ENCODE assay signal across 8 mouse cellular contexts in the genomic region with DNA sequence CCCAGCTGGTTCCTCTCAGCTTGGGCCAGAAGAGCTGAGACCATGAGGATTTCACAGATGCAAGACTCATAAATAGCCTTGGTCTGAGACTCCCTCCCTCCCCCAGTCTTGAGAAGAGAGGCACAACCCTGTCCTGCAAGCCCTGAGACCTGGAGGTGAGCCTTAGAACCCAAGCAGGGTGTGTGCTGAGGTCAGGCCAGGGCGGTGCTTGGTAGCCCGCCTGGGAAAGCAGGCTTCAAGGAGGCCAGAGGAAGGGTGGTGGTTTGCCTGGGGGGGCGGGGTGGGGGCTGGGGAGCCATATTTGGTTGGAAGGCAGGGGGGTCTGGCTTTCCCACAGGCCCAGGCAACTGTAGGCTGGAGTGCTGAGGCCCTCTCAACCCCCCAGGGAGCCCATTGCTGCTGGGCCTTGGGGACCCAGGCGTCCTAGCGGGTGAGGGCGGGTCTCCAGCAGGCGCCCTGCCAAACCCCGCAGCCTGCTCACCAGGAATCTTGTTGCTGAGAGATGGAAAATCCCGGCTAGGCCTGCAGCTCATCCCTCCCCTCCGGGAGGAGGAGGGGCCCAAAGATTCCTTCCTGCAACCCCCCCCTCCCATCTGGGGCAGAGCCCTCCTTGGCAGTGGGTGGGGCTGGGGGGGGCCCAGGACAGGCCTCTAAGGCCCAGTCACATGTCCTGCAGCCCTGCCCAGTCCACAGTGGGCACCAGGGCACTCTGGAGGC. TPM values are rescaled to one million over a fixed set of nuclear protein-coding genes. Genes with fewer than 3 reads are reported as not detected.
A peak's percentile ranks its signal among the peaks of the same experiment; 100 is the strongest.
DNase-seq lines count a peak whose midpoint lies in the region; ATAC-seq and TF ChIP-seq lines count a peak whose summit lies in the region.

No protein-coding gene starts in this region.

- DNase-seq in liver, embryonic 11.5 days (ENCODE audit: low spot score): no peak
- no peak for DNase-seq in liver, postnatal 0 days
- peak; percentile 69 to 76 for DNase-seq in heart, postnatal 14 days
- peak; percentile 75 to 82 for DNase-seq in kidney, postnatal 4 days
- no peak for DNase-seq in left cerebral cortex, adult 18-20 months (ENCODE audit: low spot score in 2 of 2)

- H3K27ac ChIP-seq in liver, embryonic 11.5 days (ENCODE audit: low read depth, low read length): 0 out of 2 replicates have a peak overlapping the region, but pooled peaks have one; percentile 5
- H3K27ac ChIP-seq in liver, postnatal 0 days (ENCODE audit: low read depth): no peak overlapping the region
- H3K27ac ChIP-seq in embryonic facial prominence, embryonic 13.5 days: peak overlapping the region; percentile 90
- H3K27ac ChIP-seq in stomach, embryonic 16.5 days (ENCODE audit: low read length): peak overlapping the region; percentile 90

- no peaks in the 10 kb centered on the region for H3K9me3 ChIP-seq in liver, embryonic 11.5 days (ENCODE audit: control insufficient read depth, low read length)
- no peaks in the 10 kb centered on the region for H3K9me3 ChIP-seq in liver, postnatal 0 days (ENCODE audit: low read length)
- H3K9me3 ChIP-seq in embryonic facial prominence, embryonic 13.5 days: no peaks in the 10 kb centered on the region
- H3K9me3 ChIP-seq in stomach, embryonic 16.5 days (replicated peaks; ENCODE audit: control insufficient read depth, low read length): no peaks in the 10 kb centered on the region

- TF ChIP-seq CTCF in liver, postnatal 0 days (IDR thresholded peaks at IDR 0.05; ENCODE audit: low read depth): no peak

- H3K4me2 ChIP-seq in liver, embryonic 11.5 days: no peak overlapping the region
- no peak overlapping the region for H3K4me2 ChIP-seq in liver, postnatal 0 days (ENCODE audit: low read depth, low read length)
- peak overlapping the region; percentile 48 for H3K4me2 ChIP-seq in embryonic facial prominence, embryonic 13.5 days
- H3K4me2 ChIP-seq in stomach, embryonic 16.5 days (ENCODE audit: low read depth, low read length): peak overlapping the region; percentile 27; the same call in 1 of the 2 replicates

- ATAC-seq in liver, embryonic 11.5 days (replicated peaks; ENCODE audit: low FRiP score): no peak
- no peak for ATAC-seq in liver, postnatal 0 days
- peak; percentile 12; the same call in 1 of the 2 replicates for ATAC-seq in embryonic facial prominence, embryonic 13.5 days (ENCODE audit: insufficient number of reproducible peaks, insufficient read depth, low FRiP score, low TSS enrichment, low read depth)
- ATAC-seq in stomach, embryonic 16.5 days (ENCODE audit: insufficient read depth, low FRiP score): peak; percentile 57
- no peak for ATAC-seq in inflammation-experienced regulatory T-cells, adult 6 months

- TF ChIP-seq EP300 in liver, postnatal 0 days (IDR thresholded peaks at IDR 0.05; ENCODE audit: low read depth): no peak

- H3K36me3 ChIP-seq in liver, embryonic 11.5 days (ENCODE audit: control insufficient read depth, insufficient read depth, low read length): no peaks in the 10 kb centered on the region; the same call in 1 of the 2 replicates
- no peaks in the 10 kb centered on the region for H3K36me3 ChIP-seq in liver, postnatal 0 days (replicated peaks; ENCODE audit: insufficient read depth, low read length)
- peaks cover 11% of the 10 kb centered on the region; the same call in 1 of the 2 replicates for H3K36me3 ChIP-seq in embryonic facial prominence, embryonic 13.5 days
- no peaks in the 10 kb centered on the region for H3K36me3 ChIP-seq in stomach, embryonic 16.5 days (ENCODE audit: control insufficient read depth, insufficient read depth, low read length)

- H3K4me1 ChIP-seq in liver, embryonic 11.5 days (replicated peaks; ENCODE audit: control insufficient read depth, insufficient read depth, low read length): peaks cover 79% of the 10 kb centered on the region
- no peaks in the 10 kb centered on the region for H3K4me1 ChIP-seq in liver, postnatal 0 days (ENCODE audit: insufficient read depth)
- peaks cover 98% of the 10 kb centered on the region for H3K4me1 ChIP-seq in embryonic facial prominence, embryonic 13.5 days
- H3K4me1 ChIP-seq in stomach, embryonic 16.5 days (ENCODE audit: control insufficient read depth, insufficient read depth, low read length): peaks cover 73% of the 10 kb centered on the region

- H3K27me3 ChIP-seq in liver, embryonic 11.5 days (replicated peaks; ENCODE audit: control insufficient read depth, insufficient read depth, low read length): no peaks in the 10 kb centered on the region
- no peaks in the 10 kb centered on the region for H3K27me3 ChIP-seq in liver, postnatal 0 days (ENCODE audit: insufficient read depth, low read length)
- H3K27me3 ChIP-seq in embryonic facial prominence, embryonic 13.5 days: no peaks in the 10 kb centered on the region
- H3K27me3 ChIP-seq in stomach, embryonic 16.5 days (ENCODE audit: control insufficient read depth, insufficient read depth, low read length): no peaks in the 10 kb centered on the region

- intact Hi-C loops in heart, postnatal 14 days (cut with DNase I): no loop called here

- H3K4me3 ChIP-seq in liver, embryonic 11.5 days (ENCODE audit: low read depth, low read length): no peak overlapping the region
- H3K4me3 ChIP-seq in liver, postnatal 0 days (ENCODE audit: low read depth, low read length): no peak overlapping the region
- no peak overlapping the region for H3K4me3 ChIP-seq in embryonic facial prominence, embryonic 13.5 days
- H3K4me3 ChIP-seq in stomach, embryonic 16.5 days (replicated peaks; ENCODE audit: low read length): no peak overlapping the region

- WGBS in liver, embryonic 11.5 days: 52% methylated on average over 10 of the region's 10 CpGs
- 57% methylated on average over 10 of the region's 10 CpGs for WGBS in liver, postnatal 0 days (ENCODE audit: insufficient replicate concordance)
- 8% methylated on average over 10 of the region's 10 CpGs for WGBS in embryonic facial prominence, embryonic 13.5 days
- WGBS in stomach, embryonic 16.5 days: 10% methylated on average over 10 of the region's 10 CpGs

- H3K9ac ChIP-seq in liver, embryonic 11.5 days (ENCODE audit: low read depth, low read length): no peak overlapping the region
- H3K9ac ChIP-seq in liver, postnatal 0 days (replicated peaks): no peak overlapping the region
- H3K9ac ChIP-seq in embryonic facial prominence, embryonic 13.5 days: peak overlapping the region; percentile 59
- H3K9ac ChIP-seq in stomach, embryonic 16.5 days (ENCODE audit: low read length): peak overlapping the region; percentile 38

RNA-seq across cellular contexts. Expression of gene Ahdc1, which starts 14.1 kb away (rescaled TPM):
- 5.1 and 6.1 TPM in 2 replicates for polyA plus RNA-seq in liver, embryonic 11.5 days (2014; fragmentation: Nextera tagmentation; extraction: Ambion mirVana)
- polyA plus RNA-seq in liver, postnatal 0 days (2015; fragmentation: Nextera tagmentation; extraction: Ambion mirVana): 0.76 and 0.87 TPM in 2 replicates
- 12.8 and 14.3 TPM in 2 replicates for polyA plus RNA-seq in embryonic facial prominence, embryonic 13.5 days (2015; fragmentation: Nextera tagmentation; extraction: Ambion mirVana)
- 10 to 100 TPM; 55.2 to 59.1 TPM for total RNA-seq in heart, postnatal 14 days (2021)
- polyA plus RNA-seq in stomach, embryonic 16.5 days (2015; fragmentation: Nextera tagmentation; extraction: Ambion mirVana): 4.9 and 7.1 TPM in 2 replicates
- 1 to 10 TPM; 1.6 to 2.4 (median 2.4) TPM for polyA plus RNA-seq in inflammation-experienced regulatory T-cells, adult 6 months (2017; shearing (Covaris generic))
- total RNA-seq in left cerebral cortex, adult 18-20 months (2021): 100 to 1,000 TPM; 108 to 121 TPM

RNA-seq across cellular contexts. Expression of gene Fgr, which starts 51.2 kb away (rescaled TPM):
- polyA plus RNA-seq in liver, embryonic 11.5 days (2014; fragmentation: Nextera tagmentation; extraction: Ambion mirVana): 0.23 and 0.73 TPM in 2 replicates
- polyA plus RNA-seq in liver, postnatal 0 days (2015; fragmentation: Nextera tagmentation; extraction: Ambion mirVana): 3.8 and 4.0 TPM in 2 replicates
- 0.10 and 0.28 TPM in 2 replicates for polyA plus RNA-seq in embryonic facial prominence, embryonic 13.5 days (2015; fragmentation: Nextera tagmentation; extraction: Ambion mirVana)
- under 1 TPM; 0.43 to 0.49 TPM for total RNA-seq in heart, postnatal 14 days (2021)
- polyA plus RNA-seq in stomach, embryonic 16.5 days (2015; fragmentation: Nextera tagmentation; extraction: Ambion mirVana): 1.2 and 1.8 TPM in 2 replicates
- 1 to 10 TPM; 1.9 to 6.6 (median 3.3) TPM for polyA plus RNA-seq in inflammation-experienced regulatory T-cells, adult 6 months (2017; shearing (Covaris generic))
- total RNA-seq in left cerebral cortex, adult 18-20 months (2021): under 1 TPM; 0.26 to 0.59 TPM

Comparison
In these comparisons a context has a peak if more than half of its experiments do, and no peak if none do; other contexts are left out.
1. ATAC-seq: peak in embryonic facial prominence, embryonic 13.5 days (single experiment) and stomach, embryonic 16.5 days (single experiment); none in liver, embryonic 11.5 days (single experiment), liver, postnatal 0 days (single experiment) and inflammation-experienced regulatory T-cells, adult 6 months (single experiment).
2. DNase-seq: peak in heart, postnatal 14 days (2 of 2) and kidney, postnatal 4 days (2 of 2); none in liver, embryonic 11.5 days (single experiment), liver, postnatal 0 days (single experiment) and left cerebral cortex, adult 18-20 months (0 of 2).
3. H3K4me2 ChIP-seq: peak in embryonic facial prominence, embryonic 13.5 days (single experiment) and stomach, embryonic 16.5 days (single experiment); none in liver, embryonic 11.5 days (single experiment) and liver, postnatal 0 days (single experiment).
4. H3K9ac ChIP-seq: peak in embryonic facial prominence, embryonic 13.5 days (single experiment) and stomach, embryonic 16.5 days (single experiment); none in liver, embryonic 11.5 days (single experiment) and liver, postnatal 0 days (single experiment).